Mouse (Mus musculus) liver, embryonic 14.5 days (tissue): ENCODE results near the gene Ino80b.

ENCODE experiments used
- CTCF ChIP-seq: IDR thresholded peaks from 2 replicates; pipeline ENCODE4 v1.5.1; 2016; ENCODE audit warnings: antibody characterized with exemption, low read depth, control low read depth
- EP300 ChIP-seq: IDR thresholded peaks from 2 replicates; pipeline ENCODE4 v1.6.1; 2016; ENCODE audit warnings: antibody characterized with exemption, low read depth

GRCm38 (mm10) chr6:83169872-83170271 is 44.6 kb upstream of the Ino80b start:
- TF ChIP-seq CTCF = no peak
- TF ChIP-seq EP300 = no peak
